Mouse (Mus musculus): ENCODE measurements around the gene Mt4. TPM values are rescaled to one million over a fixed set of nuclear protein-coding genes. Genes with fewer than 3 reads are reported as not detected.

Gene Mt4
- polyA plus RNA-seq, 1 experiment from 2014 or later = not detected

DNA sequence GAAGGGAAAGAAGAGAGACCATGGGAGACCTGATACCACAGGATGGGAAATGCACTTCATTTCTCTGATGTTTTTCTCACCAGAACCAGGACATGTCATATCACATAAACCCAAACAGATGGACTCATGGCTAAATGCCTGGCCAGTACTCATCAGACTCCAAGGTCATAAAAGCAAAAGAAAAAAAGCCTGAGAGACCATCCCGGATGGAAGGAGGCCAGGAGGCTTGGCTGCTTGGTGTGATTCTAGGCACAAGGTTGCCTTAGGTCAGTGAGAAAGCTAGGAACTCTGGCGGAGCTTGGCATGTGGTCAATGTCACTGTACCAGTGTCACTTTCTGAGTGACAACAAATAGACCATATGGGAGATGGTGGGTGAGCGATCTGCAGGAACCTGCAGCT lies 29.1 kb upstream of the Mt4 start:
- DNase-seq (no peak), ATAC-seq (ENCODE audit: low FRiP score, low TSS enrichment) (no peak)
- H3K27ac ChIP-seq (replicated peaks; ENCODE audit: low read depth, low read length) = no peak overlapping the region
- no peaks in the 10 kb centered on the region for H3K4me1 ChIP-seq (ENCODE audit: control insufficient read depth, insufficient read depth, low read length)
- 83% methylated on average over 3 of the region's 3 CpGs for WGBS
- H3K9me3 ChIP-seq (ENCODE audit: control insufficient read depth, low read length) = no peaks in the 10 kb centered on the region
- H3K4me3 ChIP-seq (replicated peaks; ENCODE audit: low read depth, low read length) = no peak overlapping the region
- no peaks in the 10 kb centered on the region for H3K27me3 ChIP-seq (ENCODE audit: control insufficient read depth, insufficient read depth, low read length)
- no peak overlapping the region for H3K9ac ChIP-seq (replicated peaks; ENCODE audit: low read length)
- H3K4me2 ChIP-seq (ENCODE audit: low read length) = no peak overlapping the region
- no peaks in the 10 kb centered on the region for H3K36me3 ChIP-seq (ENCODE audit: control insufficient read depth, insufficient read depth, low read length)

DNA sequence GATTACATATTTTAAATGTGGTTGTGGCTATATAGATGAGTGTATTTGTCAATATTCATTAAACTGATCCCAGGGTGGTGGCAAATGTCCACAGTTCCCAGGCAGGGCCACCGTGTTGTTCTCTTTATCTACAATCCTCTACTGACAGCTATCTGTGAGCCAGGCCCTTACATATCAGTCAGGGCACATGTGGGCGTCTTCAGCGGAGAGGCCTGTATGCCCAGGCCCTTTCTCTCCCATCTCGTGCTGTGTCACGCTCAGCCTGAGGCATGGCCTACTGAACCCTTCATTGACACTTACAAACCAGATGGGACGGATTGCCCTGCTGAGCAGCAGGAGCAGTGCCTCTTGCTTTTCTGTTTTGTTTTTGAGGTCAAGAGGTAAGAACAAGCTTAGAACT lies 27.6 kb upstream of the Mt4 start:
- H3K9ac ChIP-seq (replicated peaks; ENCODE audit: low read length) = no peak overlapping the region
- no peaks in the 10 kb centered on the region for H3K4me1 ChIP-seq (ENCODE audit: control insufficient read depth, insufficient read depth, low read length)
- H3K4me3 ChIP-seq (replicated peaks; ENCODE audit: low read depth, low read length) = no peak overlapping the region
- no peaks in the 10 kb centered on the region for H3K27me3 ChIP-seq (ENCODE audit: control insufficient read depth, insufficient read depth, low read length)
- H3K9me3 ChIP-seq (ENCODE audit: control insufficient read depth, low read length) = no peaks in the 10 kb centered on the region
- ATAC-seq (ENCODE audit: low FRiP score, low TSS enrichment) = no peak
- WGBS = 81% methylated on average over 6 of the region's 6 CpGs
- no peaks in the 10 kb centered on the region for H3K36me3 ChIP-seq (ENCODE audit: control insufficient read depth, insufficient read depth, low read length)
- no peak overlapping the region for H3K27ac ChIP-seq (replicated peaks; ENCODE audit: low read depth, low read length)
- DNase-seq = no peak
- no peak overlapping the region for H3K4me2 ChIP-seq (ENCODE audit: low read length)

GRCm38 (mm10) chr8:94109835-94110234 lies 27.2 kb upstream of the Mt4 start:
- Histone ChIP-seq H3K27ac (replicated peaks; ENCODE audit: low read depth, low read length) (no peak overlapping the region), H3K4me3 (replicated peaks; ENCODE audit: low read depth, low read length) (no peak overlapping the region), H3K9ac (replicated peaks; ENCODE audit: low read length) (no peak overlapping the region), H3K9me3 (ENCODE audit: control insufficient read depth, low read length) (no peaks in the 10 kb centered on the region), H3K27me3 (ENCODE audit: control insufficient read depth, insufficient read depth, low read length) (no peaks in the 10 kb centered on the region), H3K36me3 (ENCODE audit: control insufficient read depth, insufficient read depth, low read length) (no peaks in the 10 kb centered on the region), H3K4me1 (ENCODE audit: control insufficient read depth, insufficient read depth, low read length) (no peaks in the 10 kb centered on the region), H3K4me2 (ENCODE audit: low read length) (no peak overlapping the region)
- ATAC-seq (ENCODE audit: low FRiP score, low TSS enrichment) = no peak
- DNase-seq = no peak
- 79% methylated on average over 5 of the region's 5 CpGs for WGBS

DNA sequence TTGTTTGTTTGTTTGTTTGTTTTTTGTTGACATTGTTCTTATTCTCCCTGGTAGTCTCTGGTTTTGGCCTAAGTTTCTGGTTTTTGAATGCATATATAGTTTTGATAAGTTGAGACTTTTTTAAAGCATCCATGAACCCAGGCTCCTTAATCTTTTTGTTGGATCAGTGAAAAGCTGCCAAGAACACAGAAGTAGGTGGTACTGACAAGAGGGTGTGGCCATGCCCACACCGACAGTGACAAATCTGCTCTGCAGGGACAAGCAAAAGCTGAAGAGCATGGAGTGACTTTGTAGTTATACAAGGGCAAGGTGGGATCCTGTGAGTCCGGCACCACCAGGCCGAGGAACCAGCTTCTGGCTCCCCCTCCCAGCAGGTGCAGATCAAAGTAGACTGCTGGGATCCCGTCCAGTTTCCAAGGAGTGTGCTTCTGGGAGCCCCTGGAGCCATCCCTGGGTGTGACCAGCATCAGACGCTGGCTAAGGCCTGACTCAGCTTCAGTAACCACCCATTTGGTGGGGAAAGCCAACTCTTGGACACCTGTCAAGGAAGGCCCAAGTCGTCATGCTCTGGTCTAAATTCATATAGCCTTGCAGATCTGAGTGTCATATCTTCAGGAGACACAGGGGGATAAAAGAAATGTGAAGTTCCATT lies 26.3 kb upstream of the Mt4 start:
- no peak for DNase-seq
- 69% methylated on average over 6 of the region's 6 CpGs for WGBS

GRCm38 (mm10) chr8:94113435-94113834 lies 23.6 kb upstream of the Mt4 start:
- WGBS = 42% methylated on average over 1 of the region's 1 CpGs
- no peak for DNase-seq
- Histone ChIP-seq H3K36me3 (ENCODE audit: control insufficient read depth, insufficient read depth, low read length) (no peaks in the 10 kb centered on the region), H3K4me2 (ENCODE audit: low read length) (no peak overlapping the region), H3K27ac (replicated peaks; ENCODE audit: low read depth, low read length) (no peak overlapping the region), H3K4me1 (ENCODE audit: control insufficient read depth, insufficient read depth, low read length) (peaks cover 3% of the 10 kb centered on the region), H3K9me3 (ENCODE audit: control insufficient read depth, low read length) (no peaks in the 10 kb centered on the region), H3K9ac (replicated peaks; ENCODE audit: low read length) (no peak overlapping the region), H3K4me3 (replicated peaks; ENCODE audit: low read depth, low read length) (no peak overlapping the region), H3K27me3 (ENCODE audit: control insufficient read depth, insufficient read depth, low read length) (no peaks in the 10 kb centered on the region)
- ATAC-seq (ENCODE audit: low FRiP score, low TSS enrichment) = no peak

More for the DNA sequence above, 26.3 kb upstream of the Mt4 start:
- H3K36me3 ChIP-seq (ENCODE audit: control insufficient read depth, insufficient read depth, low read length) = no peaks in the 10 kb centered on the region
- no peak overlapping the region for H3K4me3 ChIP-seq (replicated peaks; ENCODE audit: low read depth, low read length)
- H3K9ac ChIP-seq (replicated peaks; ENCODE audit: low read length) = no peak overlapping the region
- ATAC-seq (ENCODE audit: low FRiP score, low TSS enrichment) = no peak
- no peak overlapping the region for H3K4me2 ChIP-seq (ENCODE audit: low read length)
- no peaks in the 10 kb centered on the region for H3K27me3 ChIP-seq (ENCODE audit: control insufficient read depth, insufficient read depth, low read length)
- no peaks in the 10 kb centered on the region for H3K9me3 ChIP-seq (ENCODE audit: control insufficient read depth, low read length)
- no peaks in the 10 kb centered on the region for H3K4me1 ChIP-seq (ENCODE audit: control insufficient read depth, insufficient read depth, low read length)
- no peak overlapping the region for H3K27ac ChIP-seq (replicated peaks; ENCODE audit: low read depth, low read length)

DNA sequence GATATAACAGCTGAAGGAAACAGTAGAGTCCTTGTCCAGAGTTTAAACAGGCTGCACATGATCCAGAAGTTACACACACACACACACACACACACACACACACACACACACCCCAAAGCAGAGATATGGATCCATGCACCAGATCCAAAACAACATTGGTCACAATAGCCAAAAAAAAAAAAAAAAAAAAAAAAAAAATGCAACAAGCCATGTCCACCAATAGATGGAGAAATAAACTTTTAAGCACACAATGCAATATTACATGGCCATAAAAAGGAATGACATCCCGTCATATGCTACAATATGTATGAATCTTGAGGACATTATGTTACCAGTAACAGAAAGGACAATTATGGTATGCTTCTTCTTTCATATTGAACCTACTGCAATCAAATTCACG lies 23.0 kb upstream of the Mt4 start:
- Histone ChIP-seq H3K9me3 (ENCODE audit: control insufficient read depth, low read length) (no peaks in the 10 kb centered on the region), H3K27me3 (ENCODE audit: control insufficient read depth, insufficient read depth, low read length) (no peaks in the 10 kb centered on the region), H3K4me2 (ENCODE audit: low read length) (no peak overlapping the region), H3K4me3 (replicated peaks; ENCODE audit: low read depth, low read length) (no peak overlapping the region), H3K4me1 (ENCODE audit: control insufficient read depth, insufficient read depth, low read length) (peaks cover 9% of the 10 kb centered on the region), H3K36me3 (ENCODE audit: control insufficient read depth, insufficient read depth, low read length) (no peaks in the 10 kb centered on the region), H3K9ac (replicated peaks; ENCODE audit: low read length) (no peak overlapping the region), H3K27ac (replicated peaks; ENCODE audit: low read depth, low read length) (no peak overlapping the region)
- DNase-seq = no peak
- no peak for ATAC-seq (ENCODE audit: low FRiP score, low TSS enrichment)
- WGBS = 84% methylated on average over 2 of the region's 2 CpGs

DNA sequence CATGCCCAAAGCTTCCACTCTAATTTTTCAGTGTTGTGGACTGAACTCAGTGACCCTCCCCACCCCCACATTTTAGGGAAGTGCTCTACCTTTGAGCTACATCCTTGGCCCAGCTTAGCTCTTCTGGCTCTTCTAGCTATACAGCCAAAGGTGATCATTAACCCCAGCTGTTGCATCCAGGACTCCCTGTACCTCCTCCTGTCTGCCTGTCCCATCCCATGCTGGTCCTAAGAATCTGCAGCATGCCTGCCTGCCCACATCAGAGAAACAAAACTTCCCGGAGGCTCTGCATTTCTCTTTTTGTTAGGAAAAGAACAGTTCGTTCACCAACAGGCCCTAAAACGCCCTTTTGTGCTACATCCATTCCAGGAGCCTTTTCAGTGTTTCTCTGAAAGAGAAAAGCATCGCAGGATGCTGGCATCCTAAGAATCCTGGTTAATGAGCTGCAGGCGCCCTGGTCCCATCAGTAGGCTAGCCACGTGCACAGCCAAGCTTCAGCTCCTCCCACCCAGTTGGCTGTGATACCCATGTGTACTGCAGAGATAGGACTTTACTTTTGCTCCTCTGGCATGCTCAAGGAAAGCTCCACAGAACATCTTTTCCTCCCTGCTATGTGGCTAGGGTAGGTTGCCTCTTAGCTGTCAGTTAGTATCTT lies 18.1 kb upstream of the Mt4 start:
- no peaks in the 10 kb centered on the region for H3K9me3 ChIP-seq (ENCODE audit: control insufficient read depth, low read length)
- H3K9ac ChIP-seq (replicated peaks; ENCODE audit: low read length) = peak overlapping the region; percentile 3; the same call in 1 of the 2 replicates
- no peak overlapping the region for H3K4me3 ChIP-seq (replicated peaks; ENCODE audit: low read depth, low read length)
- peaks cover 19% of the 10 kb centered on the region for H3K4me1 ChIP-seq (ENCODE audit: control insufficient read depth, insufficient read depth, low read length)
- ATAC-seq (ENCODE audit: low FRiP score, low TSS enrichment) (peak; percentile 86), DNase-seq (peak; percentile 86)
- no peaks in the 10 kb centered on the region for H3K27me3 ChIP-seq (ENCODE audit: control insufficient read depth, insufficient read depth, low read length)
- H3K36me3 ChIP-seq (ENCODE audit: control insufficient read depth, insufficient read depth, low read length) = no peaks in the 10 kb centered on the region
- H3K27ac ChIP-seq (replicated peaks; ENCODE audit: low read depth, low read length) = peak overlapping the region; percentile 83
- WGBS = under 1% methylated on average over 6 of the region's 6 CpGs
- H3K4me2 ChIP-seq (ENCODE audit: low read length) = peak overlapping the region; percentile 24

GRCm38 (mm10) chr8:94121625-94122024 lies 15.4 kb upstream of the Mt4 start:
- WGBS = 79% methylated on average over 9 of the region's 9 CpGs
- Histone ChIP-seq H3K4me2 (ENCODE audit: low read length) (no peak overlapping the region), H3K9me3 (ENCODE audit: control insufficient read depth, low read length) (no peaks in the 10 kb centered on the region), H3K27ac (replicated peaks; ENCODE audit: low read depth, low read length) (no peak overlapping the region), H3K4me1 (ENCODE audit: control insufficient read depth, insufficient read depth, low read length) (peaks cover 19% of the 10 kb centered on the region), H3K4me3 (replicated peaks; ENCODE audit: low read depth, low read length) (no peak overlapping the region), H3K27me3 (ENCODE audit: control insufficient read depth, insufficient read depth, low read length) (no peaks in the 10 kb centered on the region), H3K36me3 (ENCODE audit: control insufficient read depth, insufficient read depth, low read length) (no peaks in the 10 kb centered on the region), H3K9ac (replicated peaks; ENCODE audit: low read length) (no peak overlapping the region)
- ATAC-seq (ENCODE audit: low FRiP score, low TSS enrichment) (no peak), DNase-seq (peak; percentile 10)

Measured in midbrain, embryonic 14.5 days (tissue).